Mouse (Mus musculus) kidney, embryonic 15.5 days (tissue): ENCODE results near the gene Ppp1r15b. TPM values are rescaled to one million over a fixed set of nuclear protein-coding genes. Genes with fewer than 3 reads are reported as not detected.
A peak's percentile ranks its signal among the peaks of the same experiment; 100 is the strongest.

ENCODE experiments used
- ATAC-seq: fragments of 200-750 bp; cut with Nextera tagmentation; replicated peaks from 2 replicates; pipeline ENCODE4 v1.8.0; 2017; ENCODE audit warnings: moderate TSS enrichment; ENCODE audit not compliant: low FRiP score
- H3K27ac ChIP-seq: fragments of 300-500 bp; sonication (generic); 2 replicates; pipeline ENCODE4 v1.5.1; 2015; ENCODE audit warnings: mild to moderate bottlenecking, inconsistent platforms
- H3K27me3 ChIP-seq: fragments of 300-500 bp; sonication (generic); 2 replicates; pipeline ENCODE4 v1.6.1; 2015; ENCODE audit warnings: inconsistent platforms
- H3K36me3 ChIP-seq: fragments of 300-500 bp; sonication (generic); 2 replicates; pipeline ENCODE4 v1.6.1; 2015; ENCODE audit warnings: inconsistent platforms
- H3K4me1 ChIP-seq: fragments of 300-500 bp; sonication (generic); 2 replicates; pipeline ENCODE4 v1.6.1; 2015; ENCODE audit warnings: inconsistent platforms
- H3K4me2 ChIP-seq: fragments of 300-500 bp; sonication (generic); 2 replicates; pipeline ENCODE4 v1.6.1; 2015; ENCODE audit warnings: moderate library complexity, mild to moderate bottlenecking, inconsistent platforms
- H3K4me3 ChIP-seq: fragments of 300-500 bp; sonication (generic); replicated peaks from 2 replicates; pipeline ENCODE4 v1.5.1; 2015; ENCODE audit warnings: mild to moderate bottlenecking, inconsistent platforms
- H3K9ac ChIP-seq: fragments of 300-500 bp; sonication (generic); 2 replicates; pipeline ENCODE4 v1.6.1; 2015; ENCODE audit warnings: mild to moderate bottlenecking, inconsistent platforms
- H3K9me3 ChIP-seq: fragments of 300-500 bp; sonication (generic); replicated peaks from 2 replicates; pipeline ENCODE4 v1.6.1; 2016; ENCODE audit warnings: inconsistent platforms
- WGBS: fragments of 180-500 bp; shearing (Covaris S2); methylation state at CpG from one replicate; pipeline ENCODE4 v1.1.7; 2015; ENCODE audit warnings: mixed read lengths; 5-methylcytosine and 5-hydroxymethylcytosine counted together
- polyA plus RNA-seq: library from polyadenylated mRNA; unstranded; fragments of >200 nt; fragmentation: Nextera tagmentation; extraction: Ambion mirVana; gene quantifications from 2 replicates; pipeline ENCODE4 v1.2.1, GENCODE M21; 2015

Gene Ppp1r15b
- polyA plus RNA-seq, 1 experiment from 2014 or later, result 42.1 TPM

DNA sequence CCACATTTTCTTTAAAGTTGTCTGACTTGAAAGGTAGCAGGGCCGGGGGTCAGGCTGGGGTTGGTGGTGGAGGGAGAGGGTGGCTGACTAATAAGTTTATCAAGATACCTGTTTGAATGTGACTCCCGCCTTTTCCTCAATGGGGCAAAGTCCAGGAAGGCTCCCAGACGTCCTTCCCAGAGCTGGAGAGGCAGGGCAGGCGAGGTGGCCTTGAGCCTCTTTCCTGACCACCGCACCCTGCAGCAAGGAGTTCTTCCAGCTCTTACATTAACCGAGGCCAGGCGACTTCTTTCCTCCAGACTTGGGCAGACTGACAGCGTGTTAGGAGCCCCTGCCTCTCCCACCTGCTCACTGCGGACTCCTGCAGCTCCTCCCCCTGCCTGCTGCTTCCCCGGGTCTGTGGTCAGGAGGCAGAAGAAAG lies 33.7 kb downstream of the Ppp1r15b start:
- H3K36me3 ChIP-seq, result no peaks in the 10 kb centered on the region
- H3K9ac ChIP-seq, result peak overlapping the region; percentile 62; the same call in 1 of the 2 replicates
- 3% methylated on average over 10 of the region's 10 CpGs for WGBS
- H3K9me3 ChIP-seq, result no peaks in the 10 kb centered on the region
- H3K4me3 ChIP-seq, result peak overlapping the region; percentile 56
- 0 out of 2 replicates have a peak overlapping the region, but pooled peaks have one; percentile 30 for H3K27ac ChIP-seq
- peak; percentile 27 for ATAC-seq
- peaks cover 29% of the 10 kb centered on the region for H3K4me1 ChIP-seq
- H3K4me2 ChIP-seq, result peak overlapping the region; percentile 97
- peaks cover 84% of the 10 kb centered on the region for H3K27me3 ChIP-seq

DNA sequence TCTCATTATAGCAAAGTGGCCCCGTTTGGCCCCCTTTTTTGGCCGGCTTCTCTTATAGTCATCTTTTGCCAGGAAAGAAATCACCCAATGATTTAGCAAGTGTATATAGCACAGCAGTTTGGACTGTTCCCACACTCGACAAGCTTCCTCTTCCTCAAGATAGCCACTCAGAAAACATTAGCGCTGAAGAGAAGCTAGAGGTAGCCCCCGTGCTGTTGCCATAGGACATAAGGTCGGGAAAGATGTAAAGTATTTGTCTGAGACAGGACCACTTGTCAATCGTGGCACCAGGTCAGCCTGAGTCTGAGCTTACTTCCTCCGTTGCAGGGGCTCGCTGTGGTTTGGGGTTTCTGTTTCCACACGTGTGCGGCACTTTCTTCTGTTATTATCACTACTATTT lies 34.2 kb downstream of the Ppp1r15b start:
- WGBS, result 31% methylated on average over 11 of the region's 11 CpGs
- no peak overlapping the region for H3K27ac ChIP-seq
- H3K36me3 ChIP-seq, result no peaks in the 10 kb centered on the region
- H3K4me1 ChIP-seq, result peaks cover 33% of the 10 kb centered on the region
- H3K9ac ChIP-seq, result no peak overlapping the region
- H3K4me3 ChIP-seq, result peak overlapping the region; percentile 56
- peak overlapping the region; percentile 97 for H3K4me2 ChIP-seq
- H3K9me3 ChIP-seq, result no peaks in the 10 kb centered on the region
- ATAC-seq, result no peak
- peaks cover 82% of the 10 kb centered on the region for H3K27me3 ChIP-seq

DNA sequence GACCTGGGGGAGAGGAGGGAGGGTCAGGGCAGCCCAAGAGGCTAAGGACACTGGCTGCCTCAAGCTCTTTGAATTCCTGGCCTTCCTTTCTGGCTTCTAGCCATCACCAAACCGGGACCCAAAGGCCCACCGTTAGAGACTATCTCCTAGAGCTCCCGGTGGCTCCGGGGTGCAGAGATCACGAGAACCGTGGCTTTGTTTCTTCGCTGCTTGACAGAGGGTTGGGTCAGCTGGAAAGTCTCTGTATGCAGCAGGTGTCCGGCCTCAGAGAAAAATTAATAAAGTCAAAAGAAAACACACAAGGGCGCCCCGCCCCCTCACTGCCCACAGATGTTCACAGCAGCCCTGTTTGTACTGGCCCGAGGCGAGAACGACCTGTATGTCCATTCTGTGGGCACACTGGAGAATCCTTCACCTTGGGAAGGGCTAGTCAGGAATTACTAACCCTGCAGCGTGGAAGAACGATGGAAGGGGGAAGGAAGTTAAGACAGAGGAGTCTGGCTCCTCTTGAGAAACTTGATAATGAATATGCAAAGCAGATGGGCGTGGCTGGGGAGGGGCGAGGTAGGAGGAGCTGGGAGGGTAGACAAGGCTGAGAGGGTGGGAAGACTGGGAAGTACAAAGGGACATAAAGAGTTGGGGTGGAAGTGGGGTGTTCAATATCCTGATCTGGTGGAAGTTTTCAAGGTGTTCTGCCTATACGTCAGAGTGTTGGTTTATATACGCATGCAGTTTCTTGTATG lies 37.5 kb downstream of the Ppp1r15b start:
- H3K4me2 ChIP-seq, result peak overlapping the region; percentile 39; the same call in 1 of the 2 replicates
- no peak overlapping the region for H3K27ac ChIP-seq
- no peak overlapping the region for H3K4me3 ChIP-seq
- H3K9ac ChIP-seq, result no peak overlapping the region
- H3K36me3 ChIP-seq, result no peaks in the 10 kb centered on the region
- WGBS, result 39% methylated on average over 19 of the region's 19 CpGs
- no peak for ATAC-seq
- H3K27me3 ChIP-seq, result peaks cover 49% of the 10 kb centered on the region
- no peaks in the 10 kb centered on the region for H3K9me3 ChIP-seq
- H3K4me1 ChIP-seq, result peaks cover 29% of the 10 kb centered on the region

DNA sequence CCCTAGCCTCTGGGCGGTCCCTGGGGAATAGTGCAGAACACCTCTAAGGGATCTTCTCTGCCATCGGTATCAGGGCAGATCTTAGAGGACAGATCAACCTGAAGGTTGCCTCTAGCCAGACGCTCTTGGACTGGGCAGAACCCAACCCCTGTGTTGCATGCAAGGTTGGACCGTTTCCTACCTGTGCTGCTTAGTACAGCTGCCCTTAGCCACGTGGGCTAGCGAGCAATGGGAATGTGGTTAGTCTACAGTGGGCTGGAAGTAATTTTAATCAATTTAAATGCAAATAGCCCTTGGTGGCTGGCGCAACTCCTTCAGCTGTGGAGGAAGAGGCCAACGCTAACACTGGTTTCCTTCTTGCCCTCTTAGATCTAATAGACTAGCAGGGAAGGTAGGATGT lies 39.3 kb downstream of the Ppp1r15b start:
- Histone ChIP-seq H3K9ac (no peak overlapping the region), H3K4me3 (no peak overlapping the region), H3K27ac (no peak overlapping the region), H3K4me1 (peaks cover 13% of the 10 kb centered on the region), H3K4me2 (no peak overlapping the region), H3K36me3 (no peaks in the 10 kb centered on the region), H3K27me3 (peaks cover 32% of the 10 kb centered on the region), H3K9me3 (no peaks in the 10 kb centered on the region)
- WGBS, result 69% methylated on average over 8 of the region's 8 CpGs
- ATAC-seq, result no peak

DNA sequence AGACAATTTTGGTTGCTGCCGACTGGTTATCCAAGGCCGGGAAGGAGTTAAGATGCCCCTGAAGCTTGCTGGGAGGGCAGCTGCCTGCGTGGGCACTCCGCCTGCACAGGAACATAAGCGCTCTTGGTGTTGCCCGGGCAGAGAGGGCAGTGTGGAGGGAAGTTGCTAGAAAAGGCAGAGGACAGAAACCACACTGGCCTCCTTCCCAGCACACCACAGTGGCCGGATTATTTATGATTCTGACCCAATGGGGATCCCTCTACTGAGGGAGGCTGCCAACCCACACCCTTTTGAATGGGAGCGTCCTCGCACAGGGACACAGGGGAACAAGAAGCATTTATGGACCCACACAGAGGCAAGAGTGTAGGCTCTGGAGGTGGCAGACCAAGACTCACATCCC lies 40.4 kb downstream of the Ppp1r15b start:
- no peak for ATAC-seq
- Histone ChIP-seq H3K27ac (no peak overlapping the region), H3K27me3 (peaks cover 22% of the 10 kb centered on the region), H3K9me3 (no peaks in the 10 kb centered on the region), H3K4me3 (no peak overlapping the region), H3K4me2 (no peak overlapping the region), H3K9ac (no peak overlapping the region), H3K4me1 (peaks cover 13% of the 10 kb centered on the region), H3K36me3 (no peaks in the 10 kb centered on the region)
- 81% methylated on average over 9 of the region's 9 CpGs for WGBS

DNA sequence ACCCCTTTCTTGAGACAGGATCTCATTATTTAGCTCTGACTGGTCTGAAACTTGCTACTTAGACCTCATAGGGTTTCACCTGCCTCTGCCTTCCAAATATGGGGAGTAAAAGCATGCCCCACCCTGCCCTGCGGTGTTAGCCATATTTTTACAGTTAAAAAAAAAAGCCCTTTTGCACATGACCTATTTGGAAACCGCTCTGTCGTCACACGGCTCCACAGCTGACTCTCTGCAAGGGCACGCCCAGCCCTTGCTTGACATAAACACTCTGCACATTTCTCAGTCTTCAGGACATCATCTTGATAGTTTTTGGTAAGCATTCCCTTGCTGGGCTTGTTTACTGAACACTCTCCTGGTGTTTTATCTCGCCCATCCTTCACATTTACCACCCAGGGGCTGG lies 44.2 kb downstream of the Ppp1r15b start:
- H3K4me1 ChIP-seq, result peaks cover 3% of the 10 kb centered on the region; the same call in 1 of the 2 replicates
- H3K36me3 ChIP-seq, result no peaks in the 10 kb centered on the region
- ATAC-seq, result no peak
- H3K27me3 ChIP-seq, result peaks cover 7% of the 10 kb centered on the region
- no peak overlapping the region for H3K27ac ChIP-seq
- no peak overlapping the region for H3K4me3 ChIP-seq
- WGBS, result 74% methylated on average over 6 of the region's 6 CpGs
- no peak overlapping the region for H3K4me2 ChIP-seq
- H3K9ac ChIP-seq, result no peak overlapping the region
- no peaks in the 10 kb centered on the region for H3K9me3 ChIP-seq

DNA sequence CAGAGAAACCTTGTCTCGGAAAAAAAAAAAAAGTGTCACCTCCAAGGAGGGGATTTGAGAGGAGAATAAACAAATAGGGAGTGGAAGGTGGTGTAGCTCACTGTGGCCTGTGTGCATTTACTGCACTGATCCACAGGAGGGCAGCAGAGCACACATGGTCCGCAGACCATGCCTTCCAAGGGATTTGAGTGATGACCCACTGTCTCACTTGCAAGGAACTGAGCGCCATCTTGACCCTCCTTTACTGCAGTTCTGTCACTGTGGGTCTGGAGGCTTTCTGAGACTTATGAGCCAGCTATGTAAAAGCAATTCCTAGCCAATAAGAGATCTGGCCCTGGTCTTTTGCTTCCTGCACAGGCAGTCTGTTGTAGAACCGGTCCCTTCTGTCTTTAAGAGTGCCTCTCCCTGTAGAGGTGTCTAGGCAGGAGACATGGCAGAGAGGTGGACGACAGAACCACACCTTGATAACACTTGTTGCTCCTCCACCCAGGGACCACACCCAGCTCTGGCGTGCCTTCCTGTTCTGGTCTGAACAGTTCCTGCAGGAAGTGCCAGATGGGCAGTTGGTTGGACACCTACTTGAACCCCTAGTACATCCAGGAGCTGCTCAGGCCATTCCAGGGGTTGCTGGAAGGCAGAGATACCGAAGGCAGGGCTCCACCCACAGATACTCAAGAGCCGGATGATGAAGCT lies 46.7 kb downstream of the Ppp1r15b start:
- peaks cover 15% of the 10 kb centered on the region for H3K4me1 ChIP-seq
- no peak overlapping the region for H3K27ac ChIP-seq
- no peaks in the 10 kb centered on the region for H3K9me3 ChIP-seq
- H3K36me3 ChIP-seq, result no peaks in the 10 kb centered on the region
- no peak overlapping the region for H3K4me2 ChIP-seq
- peaks cover 22% of the 10 kb centered on the region for H3K27me3 ChIP-seq
- no peak for ATAC-seq
- H3K9ac ChIP-seq, result no peak overlapping the region
- WGBS, result 47% methylated on average over 8 of the region's 8 CpGs
- H3K4me3 ChIP-seq, result no peak overlapping the region

DNA sequence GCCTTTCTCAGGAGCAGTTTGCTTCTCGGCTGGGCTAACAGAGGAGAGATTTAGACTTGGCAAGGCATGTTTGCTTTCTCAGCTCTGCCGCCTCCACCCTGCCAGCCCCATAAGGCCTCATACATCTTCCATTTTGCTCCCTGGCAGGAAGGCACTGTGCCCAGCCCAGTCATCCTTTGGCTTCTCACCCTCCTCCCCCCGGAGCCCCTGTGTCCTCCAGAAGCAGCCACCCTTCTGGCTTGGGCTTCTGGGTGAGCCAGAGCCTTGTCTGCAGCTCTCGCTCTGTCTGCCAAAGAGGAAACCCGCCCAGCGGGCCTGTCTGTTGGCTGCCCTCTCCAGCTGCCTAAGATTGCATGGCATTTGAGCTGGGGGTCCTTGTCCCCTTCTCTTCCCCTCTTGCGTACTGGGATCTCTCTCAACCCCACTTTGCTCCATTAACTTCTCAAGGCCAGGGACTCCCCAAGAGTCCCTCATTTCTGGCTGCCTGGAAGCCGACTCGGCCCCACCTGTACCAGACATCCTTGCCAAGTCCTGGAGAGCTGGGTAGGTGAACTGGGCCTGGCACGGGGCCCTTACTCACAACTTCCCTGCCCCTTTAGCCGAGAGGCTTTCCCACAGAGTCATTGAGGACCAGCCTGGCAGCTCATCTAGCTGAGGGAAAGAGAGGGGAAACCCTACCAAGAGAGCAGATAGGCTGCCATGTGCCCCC lies 47.9 kb downstream of the Ppp1r15b start:
- 81% methylated on average over 11 of the region's 11 CpGs for WGBS
- H3K36me3 ChIP-seq, result no peaks in the 10 kb centered on the region
- peaks cover 25% of the 10 kb centered on the region for H3K4me1 ChIP-seq
- H3K4me3 ChIP-seq, result no peak overlapping the region
- H3K4me2 ChIP-seq, result no peak overlapping the region
- ATAC-seq, result no peak
- no peaks in the 10 kb centered on the region for H3K9me3 ChIP-seq
- H3K9ac ChIP-seq, result no peak overlapping the region
- peaks cover 34% of the 10 kb centered on the region for H3K27me3 ChIP-seq
- H3K27ac ChIP-seq, result no peak overlapping the region

DNA sequence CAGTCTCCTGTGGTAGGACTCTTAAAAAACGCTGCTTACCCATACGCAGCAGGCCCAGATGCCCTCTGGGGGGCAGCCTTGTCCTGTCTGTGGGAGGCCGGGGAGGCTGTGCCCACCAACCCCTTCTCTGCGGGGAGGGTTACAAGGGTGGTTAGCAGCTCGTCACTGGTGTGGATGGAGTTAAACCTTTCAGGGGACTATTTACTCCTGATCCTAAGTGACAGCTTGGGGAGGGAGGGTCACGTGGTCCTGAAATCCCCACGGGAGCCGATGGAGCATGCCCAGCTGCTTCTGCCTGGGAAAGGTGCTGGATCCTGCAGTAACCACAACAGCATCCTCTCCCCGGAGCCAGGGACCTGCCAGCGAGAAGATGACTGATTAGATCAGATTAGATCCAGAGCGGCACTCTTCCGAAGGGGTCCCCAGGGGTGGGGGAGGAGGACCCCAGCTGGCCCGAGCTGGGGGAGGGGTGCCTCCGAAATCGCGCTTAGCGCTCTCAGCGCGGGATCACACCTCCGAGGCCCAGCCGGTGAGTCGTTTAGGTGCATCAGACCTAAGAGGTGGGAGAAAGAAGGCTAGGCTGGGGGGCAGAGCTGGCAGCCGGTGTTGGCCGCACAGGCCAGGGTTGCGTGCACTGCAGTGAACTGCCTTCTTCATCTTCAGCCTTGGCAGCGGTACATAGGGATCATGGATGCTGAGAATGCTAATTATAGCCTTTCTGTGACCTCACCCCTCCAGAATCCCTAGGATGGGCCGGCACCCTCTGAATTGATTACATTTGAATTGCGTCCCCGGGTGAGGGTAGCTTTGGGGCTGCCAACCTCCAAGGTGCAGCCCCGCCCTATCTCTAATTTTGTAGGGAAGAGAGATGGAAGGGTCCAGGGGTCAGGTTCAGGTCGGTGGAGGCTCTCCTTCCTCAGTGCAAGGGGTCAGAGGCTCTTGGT lies 50.4 kb downstream of the Ppp1r15b start:
- Histone ChIP-seq H3K27me3 (peaks cover 34% of the 10 kb centered on the region), H3K9me3 (no peaks in the 10 kb centered on the region), H3K4me2 (peak overlapping the region; percentile 92), H3K9ac (peak overlapping the region; percentile 39; the same call in 1 of the 2 replicates), H3K4me3 (peak overlapping the region; percentile 47), H3K27ac (no peak overlapping the region), H3K4me1 (peaks cover 25% of the 10 kb centered on the region), H3K36me3 (no peaks in the 10 kb centered on the region)
- ATAC-seq, result peak; percentile 67
- WGBS, result under 1% methylated on average over 31 of the region's 31 CpGs

DNA sequence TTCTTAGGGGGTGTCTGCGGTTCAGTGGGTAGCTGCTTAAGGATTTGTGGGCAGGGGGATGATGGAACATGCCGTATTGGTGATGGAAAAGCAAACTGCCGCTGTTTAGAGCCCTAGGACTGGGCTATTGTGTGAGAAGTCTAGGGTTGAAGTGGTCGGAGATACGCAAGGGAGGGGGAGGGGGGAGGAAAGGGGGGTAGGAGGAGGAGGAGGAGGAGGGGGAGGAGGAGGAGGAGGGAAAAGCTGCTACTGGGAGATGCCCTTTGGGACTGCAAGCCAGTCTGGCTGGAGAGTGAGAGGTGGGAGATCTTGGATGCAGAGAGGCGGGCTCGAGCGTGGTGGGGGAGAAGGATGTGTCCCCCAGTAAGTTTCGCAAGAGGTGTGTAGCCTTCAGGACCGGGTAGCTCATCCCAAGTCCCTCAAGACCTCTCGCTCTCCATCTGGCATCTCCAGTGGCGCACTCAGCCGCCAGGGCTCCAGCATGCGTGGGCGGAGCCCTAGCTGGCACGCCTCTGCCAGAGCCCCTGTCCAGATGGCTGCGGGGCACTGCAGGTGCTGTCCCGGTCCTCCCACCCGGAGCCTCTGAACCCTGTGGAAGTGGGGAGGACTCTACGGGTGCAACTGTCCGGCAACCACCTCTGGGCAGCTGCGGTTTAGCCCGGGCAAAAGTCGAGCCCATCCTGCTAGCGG lies 51.2 kb downstream of the Ppp1r15b start:
- H3K27me3 ChIP-seq, result peaks cover 34% of the 10 kb centered on the region
- WGBS, result 1% methylated on average over 25 of the region's 25 CpGs
- H3K9me3 ChIP-seq, result no peaks in the 10 kb centered on the region
- H3K4me1 ChIP-seq, result peaks cover 25% of the 10 kb centered on the region
- peak overlapping the region; percentile 47 for H3K4me3 ChIP-seq
- H3K36me3 ChIP-seq, result no peaks in the 10 kb centered on the region
- H3K4me2 ChIP-seq, result peak overlapping the region; percentile 92
- peak overlapping the region; percentile 29; the same call in 1 of the 2 replicates for H3K9ac ChIP-seq
- H3K27ac ChIP-seq, result no peak overlapping the region
- ATAC-seq, result peak; percentile 44

DNA sequence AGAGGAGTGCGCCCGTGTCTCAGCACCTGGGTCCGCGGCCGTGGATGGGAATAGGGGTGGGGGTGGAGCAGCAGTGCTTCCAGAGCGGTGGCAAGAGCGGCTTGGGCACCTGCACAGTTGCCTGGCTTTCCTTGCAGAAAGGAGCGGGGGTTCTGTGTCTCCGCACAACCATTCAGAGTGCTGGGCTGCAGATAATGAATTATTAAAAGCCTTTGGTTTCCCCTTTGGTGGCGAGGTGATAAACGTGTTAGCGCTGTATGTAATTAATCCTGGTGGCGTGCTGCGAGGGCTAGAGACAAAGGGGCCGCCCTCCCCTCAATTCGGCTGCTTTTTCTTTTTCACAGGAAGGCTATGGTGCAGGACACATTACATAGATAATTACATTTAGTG lies 51.8 kb downstream of the Ppp1r15b start:
- 2% methylated on average over 16 of the region's 16 CpGs for WGBS
- Histone ChIP-seq H3K9me3 (no peaks in the 10 kb centered on the region), H3K4me2 (peak overlapping the region; percentile 92), H3K36me3 (no peaks in the 10 kb centered on the region), H3K4me3 (peak overlapping the region; percentile 47), H3K27me3 (peaks cover 34% of the 10 kb centered on the region), H3K4me1 (peaks cover 25% of the 10 kb centered on the region), H3K9ac (peak overlapping the region; percentile 29; the same call in 1 of the 2 replicates), H3K27ac (no peak overlapping the region)
- no peak; the same call in 1 of the 2 replicates for ATAC-seq
